Mouse (Mus musculus) heart, postnatal 0 days (tissue): ENCODE measurements around the gene Milr1.

Source experiments
- CTCF ChIP-seq: IDR thresholded peaks from 2 replicates; pipeline ENCODE4 v1.5.1; 2016; ENCODE audit warnings: antibody characterized with exemption, control low read depth, low read depth
- EP300 ChIP-seq: IDR thresholded peaks from 2 replicates; pipeline ENCODE4 v1.6.1; 2016; ENCODE audit warnings: antibody characterized with exemption, low read depth

GRCm38 (mm10) chr11:106816316-106816715 lies 65.3 kb downstream of the Milr1 start:
- TF ChIP-seq EP300 (no peak), CTCF (no peak)
